In genomic region chr11:72366126-72366525, GRCm38 (mm10) we compare ENCODE assay signal across 26 mouse cellular contexts. TPM values are rescaled to one million over a fixed set of nuclear protein-coding genes. Genes with fewer than 3 reads are reported as not detected.
"Had no signal": no experiment of that assay in that cellular context is flagged by ENCODE, and none has a peak within 500 bp of the region (broad histone marks: within the 10 kb centered on the region; RNA-seq: fewer than 3 reads in every experiment).

No protein-coding gene starts in this region.

- H3K36me3 ChIP-seq: midbrain, embryonic 10.5 days; midbrain, embryonic 12.5 days; neural tube, embryonic 13.5 days; neural tube, embryonic 15.5 days; stomach, embryonic 15.5 days had no signal

- H3K27ac ChIP-seq: midbrain, embryonic 10.5 days; midbrain, embryonic 12.5 days; neural tube, embryonic 13.5 days; neural tube, embryonic 15.5 days; stomach, embryonic 15.5 days; stomach, postnatal 0 days had no signal

- H3K9me3 ChIP-seq: midbrain, embryonic 10.5 days; midbrain, embryonic 12.5 days; neural tube, embryonic 13.5 days; neural tube, embryonic 15.5 days; stomach, embryonic 15.5 days had no signal

- ATAC-seq: midbrain, embryonic 16.5 days had no signal

- H3K4me2 ChIP-seq: lung, embryonic 14.5 days; midbrain, embryonic 12.5 days; neural tube, embryonic 13.5 days; neural tube, embryonic 15.5 days; stomach, embryonic 15.5 days had no signal

- H3K27me3 ChIP-seq: midbrain, embryonic 12.5 days; neural tube, embryonic 13.5 days; neural tube, embryonic 15.5 days; stomach, embryonic 15.5 days had no signal

- DNase-seq: lung, adult 18-20 months; lung, embryonic 14.5 days; lung, postnatal 10 days; lung, postnatal 4 days; midbrain, embryonic 14.5 days; retina, postnatal 1 day; right cerebral cortex, adult 18-20 months; right cerebral cortex, postnatal 25 days; right cerebral cortex, postnatal 4 days; thymus, adult 2 months; thymus, postnatal 25 days; thymus, postnatal 4 days had no signal

- H3K4me3 ChIP-seq: midbrain, embryonic 10.5 days; midbrain, embryonic 12.5 days; myocyte; neural tube, embryonic 13.5 days; neural tube, embryonic 15.5 days; stomach, embryonic 15.5 days had no signal

- H3K9ac ChIP-seq: lung, embryonic 14.5 days; midbrain, embryonic 12.5 days; neural tube, embryonic 13.5 days; neural tube, embryonic 15.5 days; stomach, embryonic 15.5 days had no signal

RNA-seq across cellular contexts. Expression of gene Tekt1, which starts 3.9 kb away (rescaled TPM):
- total RNA-seq: megakaryocyte, adult 5-6 weeks; megakaryocyte-erythroid progenitor cell, adult 5-6 weeks had no signal
- polyA plus RNA-seq: myocyte; small intestine, adult 2 months; spleen, adult 2 months; stomach, postnatal 0 days had no signal

RNA-seq across cellular contexts. Expression of gene Smtnl2, which starts 45.4 kb away (rescaled TPM):
- total RNA-seq: megakaryocyte, adult 5-6 weeks had no signal

RNA-seq across cellular contexts. Expression of gene Fbxo39, which starts 51.9 kb away (rescaled TPM):
- total RNA-seq: megakaryocyte-erythroid progenitor cell, adult 5-6 weeks had no signal
- polyA plus RNA-seq: lung, embryonic 14.5 days; lung, embryonic 16.5 days; midbrain, embryonic 10.5 days; midbrain, embryonic 12.5 days; midbrain, embryonic 14.5 days; midbrain, embryonic 16.5 days; neural tube, embryonic 11.5 days; neural tube, embryonic 13.5 days; neural tube, embryonic 15.5 days; small intestine, adult 2 months; stomach, embryonic 15.5 days; stomach, postnatal 0 days had no signal
